Mouse (Mus musculus) monocyte, adult 59 days (primary cell): ENCODE results near the gene Tbca. TPM values are rescaled to one million over a fixed set of nuclear protein-coding genes. Genes with fewer than 3 reads are reported as not detected.

Experiments used
- total RNA-seq, 2 experiments: library from RNA; stranded (reverse); gene quantifications; one replicate each; pipeline ENCODE4 v1.2.4; 2023

The Tbca gene
- 10 to 100 TPM; 73.2 to 79.2 TPM for total RNA-seq

DNA sequence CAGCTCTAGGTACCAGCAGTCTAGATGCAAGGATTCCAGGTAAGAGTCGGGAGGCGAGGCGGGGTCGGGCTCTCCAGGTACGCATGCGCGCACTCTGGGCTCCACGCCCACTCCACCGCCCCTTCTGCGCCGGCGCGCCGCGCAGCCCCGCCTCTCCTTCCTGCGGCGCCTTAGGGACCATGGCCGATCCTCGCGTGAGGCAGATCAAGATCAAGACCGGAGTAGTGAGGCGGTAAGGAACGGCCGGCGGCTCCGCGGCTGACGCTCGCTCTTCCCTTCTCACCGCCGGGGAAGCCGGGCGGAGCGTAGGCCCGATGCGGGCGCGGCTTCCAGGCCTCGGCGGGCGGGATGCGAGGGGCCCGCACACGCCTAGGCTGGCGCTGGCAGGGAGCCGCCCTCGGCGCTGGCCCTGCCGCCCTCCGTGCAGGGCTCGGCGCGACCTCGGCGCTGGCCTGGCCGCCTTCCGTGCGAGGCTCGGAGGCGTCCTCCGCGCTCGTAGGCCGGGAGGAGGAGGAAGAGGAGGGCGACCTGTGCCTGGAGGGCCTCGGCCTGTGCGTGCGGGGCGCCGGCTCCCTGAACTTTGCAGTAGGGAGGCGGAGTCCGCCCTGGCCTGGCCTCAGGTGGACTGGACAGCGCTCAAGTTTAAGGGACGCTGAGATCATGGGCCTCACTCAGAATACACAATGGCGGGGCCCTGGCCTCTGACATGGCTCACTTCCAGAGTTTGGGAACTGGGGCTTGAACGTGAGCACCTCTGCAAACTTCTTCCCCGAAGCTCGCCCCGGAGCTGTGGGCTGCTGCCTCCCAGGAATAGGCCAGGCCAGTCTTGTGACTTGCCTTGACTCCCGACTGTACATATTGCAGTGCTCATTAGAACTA is at the start of gene Tbca:
Gene Tbca, plus strand, starts transcription at position 140 of the 879 bp plus-strand sequence.

DNA sequence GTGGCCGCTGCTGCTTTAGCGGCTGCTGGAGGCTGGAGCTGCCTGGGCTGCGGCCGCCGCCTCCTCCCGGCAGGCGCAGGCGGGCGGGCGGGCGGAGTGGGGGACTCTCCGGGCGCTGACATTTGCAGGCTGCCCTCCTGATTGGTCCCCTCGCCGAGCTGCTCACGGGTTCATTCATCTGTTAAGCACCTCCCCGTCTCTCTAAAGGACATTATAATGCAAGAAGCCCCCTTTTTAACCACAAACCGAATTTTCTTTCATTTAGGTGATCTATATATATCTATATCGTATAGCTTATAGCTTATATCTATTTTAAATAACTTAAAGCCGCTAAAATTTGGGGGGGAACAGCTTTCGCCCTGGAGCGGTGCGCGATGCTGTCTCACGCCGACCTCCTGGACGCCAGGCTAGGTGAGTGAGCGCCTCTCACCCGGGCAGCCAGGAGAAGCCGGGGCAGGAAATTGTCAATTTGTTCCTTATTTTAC is 86.7 kb downstream of the Tbca start, which contains the start of gene Otp:
Gene Otp, plus strand, starts transcription at position 207 of the 485 bp plus-strand sequence.

Other genes with a start within 250 kb of the Tbca start
- not detected for gene Otp, start 86.7 kb downstream of the Tbca start, total RNA-seq
- 10 to 100 TPM; 24.5 to 28.2 TPM for gene Wdr41, start 187.4 kb downstream of the Tbca start, total RNA-seq